Mouse (Mus musculus): ENCODE data around the gene Sord.

Sord gene

GRCm38 (mm10) chr2:122302574-122303241 is 68.2 kb downstream of the Sord start:
- peak; percentile 94 for DNase-seq (ENCODE audit: low read depth, low spot score)

DNA sequence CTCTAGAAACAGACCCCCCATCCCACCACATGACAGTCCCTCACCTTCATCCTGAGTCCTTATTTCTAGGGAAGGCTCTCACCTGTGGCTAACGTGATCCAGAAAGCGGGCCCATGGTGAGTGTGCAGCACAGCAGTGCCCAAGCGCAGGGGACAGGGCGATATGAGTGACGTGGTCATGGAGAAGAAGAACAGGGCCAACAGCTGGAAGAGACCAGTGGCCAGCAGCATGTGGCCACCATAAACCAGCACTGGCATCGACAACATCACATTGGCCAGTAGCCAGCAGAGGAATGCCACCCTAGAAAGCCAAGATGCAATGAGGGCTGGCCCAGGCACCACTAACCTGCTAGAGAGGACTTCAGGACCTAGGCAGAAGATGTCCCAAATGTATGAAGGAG is 70.0 kb downstream of the Sord start:
- no peak for DNase-seq (ENCODE audit: low read depth, low spot score)

- no peak for DNase-seq (ENCODE audit: low read depth, low spot score)
Observed at GRCm38 (mm10) chr2:122305097-122305892, 70.7 kb downstream of the Sord start.

DNA sequence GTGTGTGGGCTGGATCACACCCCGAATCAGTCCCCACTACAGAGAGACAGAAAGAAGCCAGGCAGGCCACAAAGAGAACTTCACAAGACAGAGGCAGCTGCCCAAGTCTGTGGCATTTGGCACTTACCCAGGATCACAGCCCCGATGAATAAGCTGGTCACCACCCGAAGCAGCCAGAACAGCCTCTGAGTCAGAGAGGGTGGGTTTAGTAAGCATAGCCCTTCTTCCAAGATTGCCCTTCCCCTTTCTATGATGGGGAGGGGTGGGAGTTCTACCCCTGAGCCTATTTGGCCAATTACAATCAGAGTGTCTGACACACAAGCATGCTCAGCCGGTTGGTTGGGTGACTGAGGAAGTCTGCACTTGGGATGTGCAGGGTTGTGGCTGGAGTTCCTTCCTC is 71.6 kb downstream of the Sord start:
- DNase-seq (ENCODE audit: low read depth, low spot score) = no peak

DNA sequence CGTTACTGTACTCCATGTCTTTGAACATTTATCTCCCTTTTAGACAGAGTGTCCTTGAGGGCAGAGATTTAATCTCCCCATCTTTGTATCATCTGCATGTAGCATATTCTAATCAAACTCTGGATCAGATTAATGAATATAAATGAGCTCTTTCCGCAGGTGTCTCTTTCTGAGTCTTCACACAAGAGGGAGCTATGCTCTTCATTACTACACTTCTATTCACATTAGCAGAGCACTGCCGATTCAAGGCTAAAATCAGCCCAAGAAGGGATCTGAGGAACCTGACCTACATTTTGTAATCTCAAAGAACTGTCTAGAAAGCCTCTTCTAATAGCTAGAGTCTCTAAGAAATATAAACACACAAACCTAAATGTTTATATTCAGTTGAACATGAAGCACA is 75.1 kb downstream of the Sord start:
- DNase-seq (ENCODE audit: low read depth, low spot score) = no peak

DNA sequence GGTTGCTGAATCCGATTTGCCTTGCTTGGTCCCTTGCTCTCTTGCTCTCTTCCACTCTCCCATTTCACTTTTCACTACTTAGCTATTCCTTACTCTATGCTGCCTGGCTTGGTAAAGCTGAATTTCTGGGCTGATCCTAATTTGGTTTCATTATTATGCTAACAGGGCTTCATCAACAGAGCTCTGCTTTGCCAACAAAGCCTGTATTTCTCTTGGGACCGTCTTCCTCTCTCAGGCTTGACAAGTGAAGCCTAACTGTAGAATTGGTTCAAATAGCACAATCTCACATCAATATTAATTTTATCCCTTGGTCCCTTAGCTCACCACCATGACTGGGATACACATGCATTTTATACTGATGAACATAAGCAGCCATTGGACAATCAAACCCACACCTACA is 77.0 kb downstream of the Sord start:
- no peak for DNase-seq (ENCODE audit: low read depth, low spot score)

DNA sequence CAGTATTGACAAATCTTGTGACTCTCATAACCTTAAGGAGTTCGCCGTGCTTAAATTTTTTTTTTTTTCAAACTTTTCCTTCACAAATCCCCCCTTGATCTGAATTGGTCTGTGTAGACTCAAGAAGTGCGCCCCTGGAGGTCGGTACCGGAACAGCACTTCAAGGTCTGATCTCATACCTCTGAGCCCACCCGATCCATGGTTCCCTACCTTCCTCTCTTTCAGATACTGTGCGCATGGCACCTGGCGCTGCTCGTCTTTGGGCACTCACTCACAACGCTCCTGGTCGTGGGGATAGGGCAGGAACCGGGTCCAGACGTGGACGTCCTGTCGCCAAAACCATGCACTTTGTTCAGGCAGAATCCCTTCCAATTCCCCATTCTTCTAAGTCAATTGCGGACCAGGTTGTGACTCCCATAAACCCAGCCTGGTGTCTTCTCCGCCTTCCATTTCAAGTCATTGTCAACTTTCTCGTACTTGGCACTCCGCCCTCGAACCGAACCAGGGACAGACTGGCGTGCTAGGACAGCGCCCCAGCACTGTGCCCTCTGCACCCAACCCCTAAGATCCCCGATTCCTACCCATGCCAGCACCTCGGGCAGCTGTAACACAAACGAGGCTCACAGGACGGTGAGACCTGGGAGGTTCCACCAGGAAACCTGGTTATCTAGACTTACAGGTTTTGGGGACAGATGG is 78.3 kb downstream of the Sord start:
- peak; percentile 87 for DNase-seq (ENCODE audit: low read depth, low spot score)

GRCm38 (mm10) chr2:122313536-122313935 is 79.0 kb downstream of the Sord start, which contains the start of gene Duoxa1:
Gene Duoxa1, minus strand, starts transcription at chr2:122313730.
- no peak for DNase-seq (ENCODE audit: low read depth, low spot score)
